Mouse (Mus musculus) liver, embryonic 12.5 days (tissue): ENCODE data around the gene Nkiras1. TPM values are rescaled to one million over a fixed set of nuclear protein-coding genes. Genes with fewer than 3 reads are reported as not detected.

Source experiments
- ATAC-seq: fragments of 200-750 bp; cut with Nextera tagmentation; 2 replicates; pipeline ENCODE4 v1.8.0; 2017; ENCODE audit warnings: moderate number of reproducible peaks, mild to moderate bottlenecking, moderate library complexity
- H3K27ac ChIP-seq: fragments of 300-500 bp; sonication (generic); 2 replicates; pipeline ENCODE4 v1.5.1; 2016; ENCODE audit warnings: mild to moderate bottlenecking
- H3K27me3 ChIP-seq: fragments of 300-500 bp; sonication (generic); replicated peaks from 2 replicates; pipeline ENCODE4 v1.6.1; 2016; ENCODE audit warnings: mild to moderate bottlenecking, moderate library complexity
- H3K36me3 ChIP-seq: fragments of 300-500 bp; sonication (generic); 2 replicates; pipeline ENCODE4 v1.6.1; 2016; ENCODE audit warnings: mild to moderate bottlenecking, moderate library complexity
- H3K4me1 ChIP-seq: fragments of 300-500 bp; sonication (generic); 2 replicates; pipeline ENCODE4 v1.6.1; 2016
- H3K4me2 ChIP-seq: fragments of 300-500 bp; sonication (generic); 2 replicates; pipeline ENCODE4 v1.6.1; 2016; ENCODE audit warnings: mild to moderate bottlenecking, moderate library complexity
- H3K4me3 ChIP-seq: fragments of 300-500 bp; sonication (generic); 2 replicates; pipeline ENCODE4 v1.5.1; 2016; ENCODE audit warnings: mild to moderate bottlenecking, moderate library complexity
- H3K9ac ChIP-seq: fragments of 300-500 bp; sonication (generic); 2 replicates; pipeline ENCODE4 v1.6.1; 2016; ENCODE audit warnings: mild to moderate bottlenecking, moderate library complexity
- H3K9me3 ChIP-seq: fragments of 300-500 bp; sonication (generic); replicated peaks from 2 replicates; pipeline ENCODE4 v1.6.1; 2016; ENCODE audit warnings: mild to moderate bottlenecking, moderate library complexity
- WGBS: fragments of 180-500 bp; shearing (Covaris S2); methylation state at CpG from one replicate; pipeline ENCODE4 v1.1.7; 2016; ENCODE audit not compliant: insufficient replicate concordance; 5-methylcytosine and 5-hydroxymethylcytosine counted together
- polyA plus RNA-seq: library from polyadenylated mRNA; unstranded; fragments of >200 nt; fragmentation: Nextera tagmentation; extraction: Ambion mirVana; gene quantifications from 2 replicates; pipeline ENCODE4 v1.2.1, GENCODE M21; 2016

The Nkiras1 gene
- polyA plus RNA-seq, 1 experiment from 2014 or later: 12.1 TPM

DNA sequence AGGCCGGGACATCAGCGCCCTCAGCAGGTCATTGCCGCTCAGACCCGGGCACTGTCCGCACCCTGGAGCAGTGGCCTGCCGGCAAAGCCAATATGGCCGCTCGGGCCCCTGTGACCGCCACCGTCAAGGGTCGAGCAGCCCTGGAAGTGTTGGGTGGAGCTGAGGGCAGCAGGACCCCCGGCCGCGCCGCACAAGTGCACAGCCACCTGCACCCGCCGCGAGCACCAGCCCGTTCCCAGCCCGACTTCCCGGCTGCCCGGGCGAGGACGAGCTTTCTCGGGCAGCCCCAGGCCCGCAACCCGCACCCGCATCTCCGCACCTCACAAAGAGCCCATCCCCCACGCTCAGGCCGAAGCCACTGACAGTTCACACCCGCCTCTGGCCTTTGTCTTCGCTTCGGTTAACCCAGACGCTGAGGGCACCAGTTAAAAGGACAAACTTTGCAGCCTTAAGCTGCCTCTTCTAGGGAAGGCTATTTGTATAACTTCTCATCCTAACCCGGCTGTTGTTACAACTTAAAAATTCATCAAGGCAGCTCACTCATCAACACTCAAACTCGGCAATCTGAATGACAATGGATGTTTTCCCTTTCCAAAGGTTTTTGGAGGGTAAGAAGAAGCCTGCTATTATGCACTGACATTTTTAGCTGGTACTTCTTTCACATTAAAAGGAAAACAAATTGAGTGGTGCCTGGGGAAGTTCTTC, 56.2 kb downstream of the Nkiras1 start:
- no peaks in the 10 kb centered on the region for H3K27me3 ChIP-seq
- H3K9ac ChIP-seq: peak overlapping the region; percentile 62
- H3K9me3 ChIP-seq: no peaks in the 10 kb centered on the region
- peaks cover 21% of the 10 kb centered on the region; the same call in 1 of the 2 replicates for H3K36me3 ChIP-seq
- ATAC-seq: peak; percentile 42
- peak overlapping the region; percentile 59 for H3K4me3 ChIP-seq
- 4% methylated on average over 37 of the region's 37 CpGs for WGBS
- peak overlapping the region; percentile 81 for H3K4me2 ChIP-seq
- peaks cover 37% of the 10 kb centered on the region for H3K4me1 ChIP-seq
- no peak overlapping the region for H3K27ac ChIP-seq

DNA sequence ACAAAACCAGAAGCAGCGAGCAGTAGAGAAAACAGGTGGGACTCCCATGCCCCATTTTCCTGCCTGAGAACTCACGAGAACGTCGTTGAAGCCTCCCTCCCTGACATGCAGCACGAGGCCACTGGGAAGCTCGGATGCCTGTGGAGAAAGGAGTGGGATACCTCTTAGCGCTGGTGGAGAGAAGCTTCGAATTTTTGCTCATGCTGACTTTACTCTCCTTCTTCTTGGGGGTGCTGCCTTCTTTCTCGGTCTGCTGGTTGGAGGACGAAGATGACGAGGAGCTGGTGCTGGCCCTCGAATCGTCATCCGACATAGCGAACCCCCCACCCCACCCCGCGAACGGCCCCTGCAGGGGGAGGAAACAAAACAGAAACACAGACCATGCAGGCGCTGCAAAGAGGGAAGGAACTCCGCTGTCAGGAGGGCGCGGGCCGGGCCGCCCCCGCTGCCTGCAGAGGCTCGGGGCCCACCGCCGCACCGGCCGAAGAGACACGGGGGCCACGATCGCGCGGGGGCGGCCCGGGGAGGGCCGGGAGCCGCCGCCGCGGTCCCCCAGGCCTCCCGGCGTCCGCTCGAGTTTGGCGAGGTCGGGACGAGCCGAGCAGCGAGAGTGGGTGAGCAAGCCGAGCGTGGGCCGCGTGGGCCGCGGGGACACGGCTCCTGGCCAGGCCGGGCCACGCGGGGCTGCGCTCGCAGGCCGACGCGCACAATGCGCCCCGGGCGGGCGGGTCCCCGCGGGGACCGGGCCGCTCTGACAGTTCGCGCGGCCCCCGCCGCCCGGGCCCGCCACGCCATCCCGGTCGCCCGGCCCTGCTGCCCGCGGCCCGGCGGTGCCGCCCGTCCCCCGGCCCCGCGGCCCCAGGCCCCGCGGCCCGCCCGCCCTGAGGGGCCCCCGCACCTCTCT, 60.1 kb downstream of the Nkiras1 start:
- peak overlapping the region; percentile 75 for H3K27ac ChIP-seq
- WGBS: 1% methylated on average over 62 of the region's 99 CpGs
- H3K36me3 ChIP-seq: peaks cover 10% of the 10 kb centered on the region; the same call in 1 of the 2 replicates
- ATAC-seq: peak; percentile 74
- H3K27me3 ChIP-seq: no peaks in the 10 kb centered on the region
- peak overlapping the region; percentile 85 for H3K4me3 ChIP-seq
- H3K4me2 ChIP-seq: peak overlapping the region; percentile 99
- peaks cover 46% of the 10 kb centered on the region for H3K4me1 ChIP-seq
- H3K9ac ChIP-seq: peak overlapping the region; percentile 90
- no peaks in the 10 kb centered on the region for H3K9me3 ChIP-seq

DNA sequence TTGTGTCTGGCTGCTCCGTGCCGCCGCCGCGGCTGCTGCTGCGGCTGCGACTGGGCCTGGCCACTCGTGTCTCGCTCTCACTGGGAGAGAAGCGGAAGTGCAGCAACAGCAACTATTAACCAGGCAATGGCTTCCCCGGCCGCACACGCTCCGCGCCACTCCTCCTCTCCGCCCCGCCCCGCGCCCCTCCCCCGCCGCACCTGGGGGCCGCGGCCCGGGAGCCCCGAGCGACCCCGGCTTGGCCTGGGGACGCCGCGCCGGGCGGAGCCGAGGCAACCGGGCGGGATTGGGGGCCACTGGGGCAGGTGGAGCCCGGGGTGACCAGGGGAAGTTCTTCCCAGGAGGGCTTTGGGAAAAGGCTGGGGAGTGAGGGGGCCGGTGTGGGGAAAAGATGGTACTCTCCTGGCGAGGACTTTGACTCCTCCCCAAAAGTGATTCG, 60.8 kb downstream of the Nkiras1 start, which contains the start of gene Ube2e1:
Ube2e1 (minus strand) TSS at position 167 of the 439 bp plus-strand sequence.
- no peaks in the 10 kb centered on the region for H3K27me3 ChIP-seq

More for the DNA sequence above, 60.8 kb downstream of the Nkiras1 start, which contains the start of gene Ube2e1:
- Histone ChIP-seq H3K9ac (peak within 1 kb of the TSS; percentile 90), H3K4me1 (peaks cover 49% of the 10 kb centered on the region), H3K4me2 (peak within 1 kb of the TSS; percentile 99), H3K27ac (peak within 1 kb of the TSS; percentile 75), H3K36me3 (peaks cover 10% of the 10 kb centered on the region; the same call in 1 of the 2 replicates), H3K9me3 (no peaks in the 10 kb centered on the region), H3K4me3 (peak within 1 kb of the TSS; percentile 85)
- ATAC-seq: peak; percentile 80
- 1% methylated on average over 31 of the region's 39 CpGs for WGBS

Other genes starting within 250 kb of the Nkiras1 start
- gene Nr1d2, start 32.0 kb upstream of the Nkiras1 start, polyA plus RNA-seq: 2.2 TPM in 2 replicates
- gene Rpl15, start 255 bp downstream of the Nkiras1 start, polyA plus RNA-seq: 393 and 396 TPM in 2 replicates
- 59.6 and 63.1 TPM in 2 replicates for gene Ube2e1, start 60.7 kb downstream of the Nkiras1 start, polyA plus RNA-seq